Comparison of ENCODE assay signal across 9 mouse cellular contexts in genomic region chr17:48274885-48275284, GRCm38 (mm10). TPM values are rescaled to one million over a fixed set of nuclear protein-coding genes. Genes with fewer than 3 reads are reported as not detected.
DNase-seq lines count a peak whose midpoint lies in the region; ATAC-seq and TF ChIP-seq lines count a peak whose summit lies in the region.
"Had no signal": no experiment of that assay in that cellular context is flagged by ENCODE, and none has a peak within 500 bp of the region (broad histone marks: within the 10 kb centered on the region; RNA-seq: fewer than 3 reads in every experiment).

No protein-coding gene starts in this region.

- in situ Hi-C loops in Patski (cut with MboI; ENCODE audit: low pct_unique_long_range_greater_than_20kb): loop anchor here (5.0 to 25.0 kb wide), 3 partner anchors 62 to 337 kb away; partner anchors contain the start of gene Nfya

- no peak overlapping the region for H3K9ac ChIP-seq in liver, embryonic 15.5 days
- H3K9ac ChIP-seq: hindbrain, embryonic 15.5 days had no signal

- peaks cover 7% of the 10 kb centered on the region for H3K27me3 ChIP-seq in Patski
- no peaks in the 10 kb centered on the region for H3K27me3 ChIP-seq in liver, embryonic 15.5 days
- H3K27me3 ChIP-seq: hindbrain, embryonic 15.5 days had no signal

- 19% methylated on average over 6 of the region's 6 CpGs for WGBS in liver, embryonic 15.5 days (ENCODE audit: insufficient replicate concordance)

- peaks cover 81% of the 10 kb centered on the region for H3K4me1 ChIP-seq in liver, embryonic 15.5 days (replicated peaks)
- H3K4me1 ChIP-seq: hindbrain, embryonic 15.5 days had no signal

- DNase-seq in A20 (ENCODE audit: low read depth, low spot score): peak; percentile 76
- no peak for DNase-seq in Patski (ENCODE audit: low read depth, low spot score)
- DNase-seq in cerebellum, postnatal 25 days: peak; percentile 68 to 85
- DNase-seq in gastrocnemius, adult 8-10 months (ENCODE audit: low spot score in 2 of 2): peak; percentile 49 to 50
- peak; percentile 83 to 87 for DNase-seq in kidney, postnatal 4 days
- peak; percentile 66 for DNase-seq in ovary, postnatal 14 days (ENCODE audit: low spot score)
- DNase-seq in thymus, postnatal 14 days: peak; percentile 86

- H3K9me3 ChIP-seq in liver, embryonic 15.5 days (replicated peaks): no peaks in the 10 kb centered on the region
- H3K9me3 ChIP-seq: hindbrain, embryonic 15.5 days had no signal

- H3K4me3 ChIP-seq in liver, embryonic 15.5 days (replicated peaks): no peak overlapping the region
- H3K4me3 ChIP-seq: hindbrain, embryonic 15.5 days had no signal

- CTCF ChIA-PET in Patski (lab: Charles Lee): interaction anchor here (0.8 to 3.2 kb wide), 8 partner anchors 9 to 333 kb away, joined by 3 to 23 read pairs (median 4); no protein-coding TSS in a partner anchor

- H3K27ac ChIP-seq in liver, embryonic 15.5 days (replicated peaks): peak overlapping the region; percentile 94
- H3K27ac ChIP-seq: hindbrain, embryonic 15.5 days had no signal

- ATAC-seq in Patski: peak; percentile 62
- ATAC-seq in liver, embryonic 15.5 days (ENCODE audit: insufficient read depth): no peak

- H3K36me3 ChIP-seq in liver, embryonic 15.5 days (replicated peaks): no peaks in the 10 kb centered on the region
- H3K36me3 ChIP-seq: hindbrain, embryonic 15.5 days had no signal

- TF ChIP-seq CTCF in Patski (IDR thresholded peaks at IDR 0.05): peak; percentile 77

- POLR2A ChIA-PET in Patski (lab: Charles Lee): no interaction called here

- no peak overlapping the region for H3K4me2 ChIP-seq in liver, embryonic 15.5 days
- H3K4me2 ChIP-seq: hindbrain, embryonic 15.5 days had no signal

RNA-seq across cellular contexts. Expression of gene Treml4, which starts 10.8 kb away (rescaled TPM):
- not detected for polyA plus RNA-seq in Patski (2021)
- total RNA-seq in gastrocnemius, adult 8-10 months (2022): not detected
- 5.0 and 5.1 TPM in 2 replicates for polyA plus RNA-seq in liver, embryonic 15.5 days (2015; fragmentation: Nextera tagmentation; extraction: Ambion mirVana)

RNA-seq across cellular contexts. Expression of gene Treml2, which starts 24.4 kb away (rescaled TPM):
- not detected for polyA plus RNA-seq in Patski (2021)
- total RNA-seq in gastrocnemius, adult 8-10 months (2022): under 1 TPM in 2 of 4 experiments, not detected in 2; 0.15 to 0.40 TPM
- 3.7 and 3.8 TPM in 2 replicates for polyA plus RNA-seq in liver, embryonic 15.5 days (2015; fragmentation: Nextera tagmentation; extraction: Ambion mirVana)

RNA-seq across cellular contexts. Expression of gene Trem3, which starts 27.3 kb away (rescaled TPM):
- 0.06 TPM for polyA plus RNA-seq in Patski (2021)
- total RNA-seq in gastrocnemius, adult 8-10 months (2022): not detected
- polyA plus RNA-seq in liver, embryonic 15.5 days (2015; fragmentation: Nextera tagmentation; extraction: Ambion mirVana): 8.7 and 9.5 TPM in 2 replicates
- polyA plus RNA-seq: hindbrain, embryonic 15.5 days had no signal

RNA-seq across cellular contexts. Expression of gene B430306N03Rik, which starts 41.1 kb away (rescaled TPM):
- 0.03 TPM for polyA plus RNA-seq in Patski (2021)
- not detected for total RNA-seq in gastrocnemius, adult 8-10 months (2022)
- polyA plus RNA-seq in liver, embryonic 15.5 days (2015; fragmentation: Nextera tagmentation; extraction: Ambion mirVana): 3.9 and 4.3 TPM in 2 replicates

RNA-seq across cellular contexts. Expression of gene Trem1, which starts 42.3 kb away (rescaled TPM):
- polyA plus RNA-seq in Patski (2021): not detected
- total RNA-seq in gastrocnemius, adult 8-10 months (2022): not detected
- polyA plus RNA-seq in liver, embryonic 15.5 days (2015; fragmentation: Nextera tagmentation; extraction: Ambion mirVana): 1.5 and 2.0 TPM in 2 replicates
- polyA plus RNA-seq: hindbrain, embryonic 15.5 days had no signal
